Mouse (Mus musculus) kidney, adult 2 months (tissue): ENCODE measurements around the gene Gal3st3.

ENCODE experiments used
- CTCF ChIP-seq: fragments of 200-500 bp; conservative IDR thresholded peaks from 2 replicates; pipeline ENCODE4 v1.5.1; 2011; ENCODE audit warnings: low read depth, mild to moderate bottlenecking, control low read depth, low read length, moderate library complexity, mixed read lengths; ENCODE audit not compliant: insufficient read depth, insufficient read length
- POLR2A ChIP-seq: fragments of 200-500 bp; IDR thresholded peaks from one replicate; pipeline ENCODE4 v1.6.1; 2011; ENCODE audit warnings: low read depth, low read length, control low read depth

- TF ChIP-seq CTCF (no peak), POLR2A (no peak)
These were observed 57.9 kb downstream of the Gal3st3 start for GRCm38 (mm10) chr19:5356080-5356479.
